Mouse (Mus musculus) layer of hippocampus, adult 9-11 months (tissue): ENCODE measurements around the gene Kansl1.

Experiments
- DNase-seq: peaks from one replicate; pipeline ENCODE4 v3.0.0; 2022

Kansl1 gene

GRCm38 (mm10) chr11:104438450-104438849 is 30.2 kb downstream of the Kansl1 start:
- DNase-seq = no peak

- DNase-seq = no peak
These were observed 32.2 kb downstream of the Kansl1 start for GRCm38 (mm10) chr11:104436394-104436954.

DNA sequence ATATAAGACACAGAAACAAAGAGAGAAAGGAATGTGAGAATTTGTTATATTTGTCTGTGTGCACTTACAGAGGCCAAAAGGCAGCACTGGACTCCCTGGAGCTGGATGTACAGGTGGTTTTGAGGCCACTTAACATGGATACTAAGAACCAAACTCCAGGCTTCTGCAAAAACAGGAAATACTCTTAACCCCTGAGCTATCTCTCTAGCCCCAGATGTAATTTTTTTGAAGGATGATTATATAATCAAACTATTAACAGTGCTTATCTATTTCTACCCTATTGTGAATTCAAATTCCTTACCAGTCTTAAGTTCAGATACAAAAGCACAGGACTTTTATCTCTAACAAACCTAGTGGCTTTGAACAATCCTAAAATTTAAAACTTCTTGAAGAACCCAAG is 32.9 kb downstream of the Kansl1 start:
- no peak for DNase-seq

- DNase-seq = no peak
These were observed 33.5 kb downstream of the Kansl1 start for GRCm38 (mm10) chr11:104435141-104435540.

- no peak for DNase-seq
These were observed 36.4 kb downstream of the Kansl1 start for GRCm38 (mm10) chr11:104432251-104432650.

GRCm38 (mm10) chr11:104431807-104432206 is 36.9 kb downstream of the Kansl1 start:
- no peak for DNase-seq

DNA sequence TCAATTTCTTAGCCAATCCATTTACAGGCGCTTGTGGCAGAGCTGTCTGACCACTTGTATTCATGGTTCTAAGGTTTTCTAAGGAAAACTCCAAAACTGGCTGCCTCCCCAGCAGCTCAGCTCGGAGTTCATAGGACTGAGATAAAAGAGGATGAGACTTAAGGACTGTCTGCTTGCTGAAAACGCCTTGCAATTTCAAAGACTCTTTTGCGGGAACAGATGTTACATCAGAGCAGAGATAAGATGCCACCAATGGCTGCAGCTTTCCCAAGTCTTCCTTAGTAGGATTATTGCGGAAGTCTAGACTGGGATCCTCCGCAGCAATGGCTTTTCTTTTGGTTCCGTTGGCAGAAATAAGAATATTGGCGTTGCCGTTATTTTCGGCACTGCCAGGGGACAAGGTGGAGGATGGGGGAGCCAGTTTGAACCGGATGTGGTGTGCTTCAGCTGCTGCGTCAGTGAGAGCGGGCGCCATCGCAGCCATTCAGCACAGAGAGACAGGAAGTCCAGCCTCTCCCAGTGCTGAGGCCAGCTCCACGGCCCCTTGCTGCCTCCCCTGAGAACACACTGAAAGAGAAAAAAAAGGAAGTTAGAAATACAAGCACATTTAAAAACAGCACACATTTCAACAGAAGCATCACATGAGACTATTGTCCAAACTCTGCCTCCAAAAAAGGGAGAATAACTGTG is 43.8 kb downstream of the Kansl1 start:
- peak; percentile 87 for DNase-seq

DNA sequence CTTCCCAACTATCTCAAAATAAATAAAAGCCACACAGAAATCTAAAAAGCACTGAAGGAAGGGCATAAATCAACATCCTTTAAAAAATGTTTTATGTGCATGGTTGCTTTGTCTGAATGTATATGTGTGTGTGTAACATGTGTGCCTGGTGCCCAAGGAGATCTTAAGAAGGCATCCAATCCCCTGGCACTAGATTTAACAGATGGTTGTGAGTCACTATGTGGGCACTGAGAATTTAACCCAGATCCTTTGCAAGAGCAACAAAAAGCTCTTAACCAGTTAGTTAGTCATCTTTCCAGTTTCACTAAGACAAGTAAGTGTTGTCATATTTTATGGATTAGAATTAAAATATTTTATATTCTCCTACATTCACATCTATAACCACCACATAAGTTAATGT is 56.4 kb downstream of the Kansl1 start:
- no peak for DNase-seq

DNA sequence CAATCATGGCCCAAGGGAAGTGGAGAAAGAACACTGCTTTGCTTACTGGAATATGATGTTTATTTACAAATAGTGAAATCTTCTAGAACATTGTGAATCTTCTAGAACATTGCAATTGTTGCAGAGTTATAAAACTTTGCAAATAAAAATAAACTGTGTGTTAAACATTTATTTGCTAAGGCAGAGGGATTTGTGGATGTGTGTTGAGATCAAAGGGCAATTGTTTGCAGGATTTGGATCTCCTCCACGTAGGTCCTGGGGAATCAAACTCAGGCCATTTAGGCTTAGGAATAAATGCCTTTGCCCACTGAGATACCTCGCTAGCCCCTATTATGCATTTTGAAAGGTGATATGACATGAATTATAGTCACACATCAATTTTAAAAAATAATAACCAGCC is 61.3 kb downstream of the Kansl1 start:
- no peak for DNase-seq

- DNase-seq = no peak
These were observed 67.7 kb downstream of the Kansl1 start for GRCm38 (mm10) chr11:104400961-104401360.

DNA sequence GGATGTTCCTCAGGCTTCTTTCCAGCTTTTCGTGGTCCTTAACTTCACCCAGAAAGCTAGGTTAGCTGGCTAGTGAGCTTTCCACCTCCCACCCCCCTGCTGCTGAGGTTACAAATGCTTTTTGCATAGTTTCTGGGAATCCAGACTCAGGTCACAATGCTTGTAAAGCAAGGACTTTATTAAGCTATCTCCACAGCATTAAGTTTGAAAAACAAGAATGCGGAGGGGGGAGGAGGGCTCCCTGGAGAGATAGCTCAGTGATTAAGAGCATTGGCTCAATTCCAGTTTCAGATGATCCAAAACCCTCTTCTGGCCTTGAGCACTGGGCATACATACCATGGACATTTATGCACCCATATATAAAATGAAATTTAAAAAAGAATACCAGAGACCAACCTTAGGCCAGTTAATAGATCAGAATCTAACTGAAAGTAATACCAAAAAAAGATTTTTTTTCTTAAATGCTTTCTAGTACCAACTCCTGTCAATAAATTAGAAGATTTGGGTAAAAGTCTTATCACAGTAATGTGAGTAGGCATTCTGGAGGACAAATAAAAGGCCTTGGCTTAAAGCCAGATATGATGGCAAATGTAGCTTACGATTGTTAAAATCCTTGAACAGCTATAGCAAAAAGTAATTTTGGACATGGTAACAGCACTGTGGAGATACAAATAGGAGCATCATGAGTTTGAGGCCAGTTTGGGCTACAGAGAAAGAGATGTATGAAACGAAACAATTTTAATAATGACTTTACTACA is 69.0 kb downstream of the Kansl1 start:
- no peak for DNase-seq

DNA sequence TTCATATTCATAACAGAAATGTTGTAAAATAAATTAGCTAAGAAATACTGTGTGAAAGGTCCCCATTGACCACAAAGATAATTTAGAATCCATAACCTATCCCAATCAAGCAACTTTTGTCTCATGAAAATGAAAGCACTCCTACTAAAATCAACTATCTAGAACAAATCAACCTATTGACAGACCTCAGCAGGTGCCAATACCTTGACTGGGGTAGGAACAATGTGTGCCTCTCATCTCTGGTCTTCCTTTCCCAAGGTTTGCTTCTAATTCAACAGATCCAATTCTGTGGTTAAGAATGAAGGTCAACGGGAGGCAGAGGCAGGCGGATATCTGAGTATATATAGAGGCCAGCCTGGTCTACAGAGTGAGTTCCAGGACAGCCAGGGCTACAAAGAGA is 73.0 kb downstream of the Kansl1 start:
- no peak for DNase-seq

DNA sequence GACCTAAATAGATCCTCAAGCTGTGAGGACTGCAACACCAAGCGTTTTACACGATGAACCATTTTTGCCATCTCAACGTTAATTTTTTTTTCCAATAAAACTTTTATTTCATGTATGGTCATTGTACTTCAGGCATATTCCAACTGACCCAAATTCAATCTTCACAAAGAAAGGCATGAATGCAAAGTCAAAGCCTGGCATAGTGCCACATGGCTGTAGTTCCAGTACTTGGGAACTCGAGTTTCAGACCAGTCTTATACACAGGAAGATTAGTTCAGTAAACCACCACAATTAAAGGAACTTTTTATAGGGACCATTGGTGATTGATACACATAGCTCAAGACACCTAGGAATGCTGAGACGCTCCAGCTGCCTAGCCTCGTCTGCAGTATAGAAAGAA is 75.5 kb downstream of the Kansl1 start:
- DNase-seq = no peak

DNA sequence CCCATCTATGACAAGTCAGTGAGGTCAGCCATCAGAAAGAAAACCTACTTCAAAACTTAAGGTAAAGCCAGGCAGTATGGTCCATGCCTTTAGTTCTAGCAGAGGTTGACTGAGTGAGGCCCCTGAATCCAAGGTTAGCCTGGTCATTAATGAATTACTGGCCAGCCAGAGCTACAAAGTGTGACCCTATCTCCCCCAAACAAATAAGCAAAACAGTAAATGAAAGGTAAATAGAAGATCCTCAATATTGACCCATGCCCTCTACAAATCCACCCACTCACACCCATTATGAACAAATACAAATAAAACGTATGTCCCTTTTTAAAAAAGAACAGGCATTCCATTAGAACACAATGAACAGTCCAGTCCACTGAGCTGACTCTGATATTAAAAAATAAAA is 76.5 kb downstream of the Kansl1 start:
- no peak for DNase-seq

- DNase-seq = no peak
These were observed 81.4 kb downstream of the Kansl1 start for GRCm38 (mm10) chr11:104387284-104387683.

- DNase-seq = no peak
These were observed 82.1 kb downstream of the Kansl1 start for GRCm38 (mm10) chr11:104386595-104386994.

GRCm38 (mm10) chr11:104383167-104383810 is 85.4 kb downstream of the Kansl1 start:
- no peak for DNase-seq

DNA sequence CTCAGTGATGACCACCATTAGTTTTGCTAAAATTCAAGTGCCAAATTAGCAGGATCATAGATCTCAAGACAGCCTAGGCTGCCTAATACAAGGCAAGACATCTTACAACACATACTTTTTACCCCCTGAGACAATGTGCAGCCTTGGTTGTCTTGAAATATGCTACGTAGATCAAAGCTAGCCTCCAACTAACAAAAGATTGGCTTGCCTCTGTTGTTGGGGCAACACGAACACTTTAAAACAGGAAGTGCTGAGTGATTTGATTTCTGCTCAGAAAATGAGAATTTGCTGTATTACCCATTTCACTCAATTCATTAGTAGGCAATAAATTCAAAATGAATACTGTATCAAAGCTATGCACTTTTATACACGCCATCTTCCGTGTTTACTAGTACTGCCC is 86.8 kb downstream of the Kansl1 start:
- no peak for DNase-seq

DNA sequence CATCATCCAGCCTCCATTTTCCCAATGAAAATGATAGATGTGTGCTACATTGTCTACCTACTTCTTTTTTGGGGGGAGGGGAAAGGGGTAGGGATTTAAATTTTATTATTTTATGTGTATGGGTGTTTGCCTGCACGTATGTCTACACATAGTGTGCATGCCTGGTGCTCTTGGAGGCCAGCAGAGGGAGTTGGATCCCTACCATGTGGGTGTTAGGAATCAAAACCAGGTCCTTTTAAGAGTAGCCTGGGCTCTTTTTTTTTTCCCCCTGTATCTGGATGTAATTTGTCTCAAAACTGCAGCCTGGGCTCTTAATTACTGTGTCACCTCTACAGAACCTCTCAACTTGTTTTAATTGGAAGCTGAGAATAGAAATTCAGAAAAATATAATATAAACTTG is 89.0 kb downstream of the Kansl1 start:
- no peak for DNase-seq

DNA sequence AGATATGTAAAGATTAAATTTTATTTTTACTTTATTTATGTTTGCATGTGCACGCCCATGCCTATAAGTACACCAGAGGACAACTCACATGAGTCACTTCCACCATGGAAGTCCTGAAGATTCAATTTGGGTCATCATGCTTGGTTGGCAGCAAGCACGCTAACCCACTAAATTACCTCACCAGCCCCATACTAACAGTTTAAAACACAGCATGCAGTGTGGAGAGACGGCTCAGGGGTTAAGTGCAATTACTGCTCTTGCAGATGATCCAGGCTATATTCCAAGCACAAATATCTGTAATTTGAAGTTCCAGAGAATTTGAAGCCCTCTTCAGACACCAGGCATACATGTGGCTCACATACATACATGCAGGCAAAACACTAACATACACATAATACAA is 92.4 kb downstream of the Kansl1 start:
- no peak for DNase-seq

- DNase-seq = no peak
These were observed 101.0 kb downstream of the Kansl1 start for GRCm38 (mm10) chr11:104367486-104368190.

GRCm38 (mm10) chr11:104363823-104364600 is 104.6 kb downstream of the Kansl1 start:
- no peak for DNase-seq
